Mouse (Mus musculus) regulatory T cell (primary cell): ENCODE data around the gene Tmed6.

Experiments
- in situ Hi-C: fragments of 300-600 bp; cut with MboI, MseI; formaldehyde crosslinking; loops from one replicate; pipeline ENCODE4 v1.15.1; 2025; ENCODE audit warnings: high pct_unique_total_duplicates

Tmed6 gene

DNA sequence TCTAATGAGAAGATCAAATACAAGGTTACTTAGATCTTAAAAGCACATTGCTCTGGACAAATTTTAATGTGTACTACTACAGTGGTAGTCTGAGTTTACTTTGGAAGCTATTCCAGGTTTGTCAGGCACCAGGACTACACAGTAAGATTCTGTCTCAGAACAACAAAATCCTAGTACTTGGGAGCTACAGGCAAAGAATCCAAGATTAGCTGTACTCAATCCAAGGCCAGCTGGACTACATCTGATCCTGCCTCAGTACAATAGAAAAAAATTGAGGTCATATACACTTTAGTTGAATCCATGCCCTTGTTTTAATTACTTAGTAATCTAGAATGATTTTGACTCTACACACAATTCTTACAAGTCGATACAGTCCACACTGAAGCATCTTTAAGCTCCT, 50.5 kb downstream of the Tmed6 start:
- in situ Hi-C loops: loop anchor here (25.0 kb wide), 1 partner anchor 303 kb away; no protein-coding TSS in a partner anchor

DNA sequence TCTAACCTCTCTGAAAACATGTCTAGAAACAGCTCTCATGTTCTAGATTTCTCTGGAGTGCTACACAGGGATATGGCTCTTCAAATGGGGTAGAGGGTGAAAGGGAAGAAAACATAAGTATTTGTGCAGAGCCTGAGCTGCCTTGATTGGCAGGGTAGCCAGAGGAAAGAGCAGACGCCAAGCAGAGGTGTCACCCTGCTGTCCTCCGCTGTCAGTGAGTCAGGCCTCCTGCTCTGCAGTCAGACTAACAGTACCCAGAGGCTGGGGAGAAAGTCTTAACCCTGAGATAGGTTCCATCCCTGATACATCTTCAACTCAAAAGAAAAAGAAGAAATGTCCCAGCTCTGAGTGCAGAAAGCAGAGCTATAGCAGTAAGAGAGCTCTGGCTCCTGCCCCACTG, 52.8 kb downstream of the Tmed6 start:
- in situ Hi-C loops: loop anchor here (25.0 kb wide), 1 partner anchor 300 kb away; no protein-coding TSS in a partner anchor
